Mouse (Mus musculus) forebrain, postnatal 0 days (tissue): Measurements from ENCODE around the gene Natd1. TPM values are rescaled to one million over a fixed set of nuclear protein-coding genes. Genes with fewer than 3 reads are reported as not detected.
"Not testable (repeated sequence)": the region's sequence is repeated elsewhere in the genome, so short reads cannot be mapped to it uniquely, and the experiment has no call there.

Experiments used
- ATAC-seq: fragments of 200-750 bp; cut with Nextera tagmentation; 2 replicates; pipeline ENCODE4 v1.8.0; 2017; ENCODE audit warnings: mild to moderate bottlenecking, moderate library complexity
- DNase-seq: peaks from one replicate; pipeline ENCODE4 v3.0.0-alpha.2; 2015
- H3K27ac ChIP-seq: fragments of 300-500 bp; sonication (generic); 2 replicates; pipeline ENCODE4 v1.5.1; 2014; ENCODE audit warnings: low read depth, mild to moderate bottlenecking, antibody characterized with exemption, low read length, moderate library complexity, mixed read lengths
- H3K27me3 ChIP-seq: fragments of 300-500 bp; sonication (generic); 2 replicates; pipeline ENCODE4 v1.6.1; 2014; ENCODE audit warnings: mild to moderate bottlenecking, low read length, mixed read lengths; ENCODE audit not compliant: insufficient read depth
- H3K36me3 ChIP-seq: fragments of 300-500 bp; sonication (generic); 2 replicates; pipeline ENCODE4 v1.6.1; 2014; ENCODE audit warnings: mild to moderate bottlenecking, moderate library complexity; ENCODE audit not compliant: insufficient read depth
- H3K4me1 ChIP-seq: fragments of 300-500 bp; sonication (generic); 2 replicates; pipeline ENCODE4 v1.6.1; 2014; ENCODE audit warnings: antibody characterized with exemption; ENCODE audit not compliant: insufficient read depth
- H3K4me2 ChIP-seq: fragments of 300-500 bp; sonication (generic); 2 replicates; pipeline ENCODE4 v1.6.1; 2014; ENCODE audit warnings: low read depth, mild to moderate bottlenecking, moderate library complexity
- H3K4me3 ChIP-seq: fragments of 300-500 bp; sonication (generic); 2 replicates; pipeline ENCODE4 v1.5.1; 2014; ENCODE audit warnings: low read depth, low read length, mixed read lengths
- H3K9ac ChIP-seq: fragments of 300-500 bp; sonication (generic); 2 replicates; pipeline ENCODE4 v1.6.1; 2014; ENCODE audit warnings: mild to moderate bottlenecking
- H3K9me3 ChIP-seq: fragments of 300-500 bp; sonication (generic); 2 replicates; pipeline ENCODE4 v1.6.1; 2016; ENCODE audit warnings: low read length
- CTCF ChIP-seq: sonication (generic); IDR thresholded peaks from 2 replicates; pipeline ENCODE4 v1.5.1; 2016; ENCODE audit warnings: antibody characterized with exemption, control low read depth, low read depth
- WGBS: fragments of 180-500 bp; shearing (Covaris S2); extraction: QIAGEN DNeasy Blood & Tissue Kit; methylation state at CpG from one replicate; pipeline ENCODE4 v1.1.7; 2014; 5-methylcytosine and 5-hydroxymethylcytosine counted together
- polyA plus RNA-seq: library from polyadenylated mRNA; unstranded; fragments of >200 nt; fragmentation: Nextera tagmentation; extraction: Ambion mirVana; gene quantifications from 2 replicates; pipeline ENCODE4 v1.2.1, GENCODE M21; 2015
- total RNA-seq: library from RNA; depleted of rRNA; stranded (reverse); fragments of >200 nt; gene quantifications from 2 replicates; pipeline ENCODE4 v1.2.3, GENCODE M21; 2014

Natd1 gene
- total and polyA plus RNA-seq, 2 experiments from 2014 or later = 17.2 to 29.7 TPM

GRCm38 (mm10) chr11:60878056-60878612, 36.4 kb downstream of the Natd1 start:
- Histone ChIP-seq H3K27ac (peak overlapping the region; percentile 83), H3K36me3 (no peaks in the 10 kb centered on the region), H3K9me3 (no peaks in the 10 kb centered on the region), H3K27me3 (no peaks in the 10 kb centered on the region), H3K9ac (peak overlapping the region; percentile 78), H3K4me3 (peak overlapping the region; percentile 97), H3K4me2 (peak overlapping the region; percentile 55), H3K4me1 (peaks cover 9% of the 10 kb centered on the region; the same call in 1 of the 2 replicates)
- ATAC-seq (peak; percentile 48), DNase-seq (no peak)
- TF ChIP-seq CTCF = peak; percentile 39; the same call in 1 of the 2 replicates
- under 1% methylated on average over 44 of the region's 52 CpGs for WGBS

DNA sequence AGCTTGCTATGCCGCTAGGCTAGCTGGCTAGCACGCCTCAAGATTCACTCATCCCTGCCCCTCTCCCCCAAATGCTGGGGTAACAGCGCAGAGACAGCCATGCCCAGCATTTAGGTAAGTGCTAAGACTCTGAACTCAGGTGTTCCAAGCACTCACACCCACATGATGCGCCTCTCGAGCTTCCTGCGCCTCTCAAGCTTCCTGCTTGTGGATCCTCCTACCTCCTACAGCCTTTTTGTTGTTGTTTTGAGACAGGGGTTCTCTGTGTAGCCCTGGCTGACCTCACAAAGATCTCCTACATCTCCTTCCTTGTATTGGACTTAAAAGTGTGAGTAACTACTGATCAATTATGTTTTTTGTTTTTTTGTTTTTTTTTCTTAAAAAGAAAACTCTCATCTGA, 41.4 kb downstream of the Natd1 start:
- DNase-seq = no peak

DNA sequence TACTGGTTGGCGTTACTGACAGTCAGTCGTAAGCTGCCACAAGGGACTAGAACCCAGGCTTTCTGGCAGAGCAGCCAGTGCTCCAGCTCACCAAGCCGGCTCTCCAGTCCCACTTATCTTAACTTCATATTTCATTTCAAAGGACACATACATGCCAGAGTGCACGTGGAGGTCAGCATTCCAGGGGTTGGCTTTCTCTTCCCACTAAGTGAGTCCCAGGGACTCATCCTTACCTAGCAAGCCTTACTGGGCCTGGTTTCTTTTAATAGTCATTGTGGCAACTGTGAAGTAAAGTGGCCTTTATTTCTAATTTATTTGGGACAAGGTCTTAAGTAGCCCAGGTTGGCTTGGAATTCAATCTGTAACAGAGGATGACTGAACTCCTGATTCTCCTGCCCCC, 43.1 kb downstream of the Natd1 start:
- 93% methylated on average over 4 of the region's 4 CpGs for WGBS
- no peaks in the 10 kb centered on the region for H3K9me3 ChIP-seq
- no peaks in the 10 kb centered on the region for H3K4me1 ChIP-seq
- DNase-seq (no peak), ATAC-seq (no peak)
- no peak overlapping the region for H3K4me2 ChIP-seq
- no peak for TF ChIP-seq CTCF
- no peak overlapping the region for H3K9ac ChIP-seq
- H3K27me3 ChIP-seq = no peaks in the 10 kb centered on the region
- H3K4me3 ChIP-seq = no peak overlapping the region
- H3K36me3 ChIP-seq = 0 out of 2 replicates have a peak, but pooled peaks cover 6% of the 10 kb centered on the region
- no peak overlapping the region for H3K27ac ChIP-seq

More for the DNA sequence above, 41.4 kb downstream of the Natd1 start:
- no peaks in the 10 kb centered on the region for H3K9me3 ChIP-seq
- 88% methylated on average over 6 of the region's 6 CpGs for WGBS
- H3K9ac ChIP-seq = no peak overlapping the region
- H3K4me2 ChIP-seq = no peak overlapping the region
- no peak for TF ChIP-seq CTCF
- peaks cover 9% of the 10 kb centered on the region; the same call in 1 of the 2 replicates for H3K4me1 ChIP-seq
- no peak overlapping the region for H3K27ac ChIP-seq
- no peak overlapping the region for H3K4me3 ChIP-seq
- no peaks in the 10 kb centered on the region for H3K27me3 ChIP-seq
- ATAC-seq = no peak
- H3K36me3 ChIP-seq = 0 out of 2 replicates have a peak, but pooled peaks cover 6% of the 10 kb centered on the region

DNA sequence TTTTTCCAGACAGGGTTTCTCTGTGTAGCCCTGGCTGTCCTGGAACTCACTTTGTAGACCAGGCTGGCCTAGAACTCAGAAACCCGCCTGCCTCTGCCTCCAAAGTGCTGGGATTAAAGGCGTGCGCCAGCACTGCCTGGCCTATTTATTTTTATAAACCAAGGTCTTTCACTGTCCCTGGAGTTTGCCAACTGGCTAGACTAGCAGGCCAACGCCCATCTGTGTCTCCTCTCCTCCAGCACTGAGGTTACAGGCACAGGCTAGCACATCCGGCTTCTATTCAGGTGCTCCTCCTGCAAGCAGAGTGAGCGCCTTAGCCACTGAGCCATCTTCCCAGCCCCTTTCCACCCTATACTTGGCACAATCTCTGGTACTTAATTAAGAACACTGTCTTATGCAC, 45.1 kb downstream of the Natd1 start:
- not testable (repeated sequence) for H3K27me3 ChIP-seq, H3K4me3 ChIP-seq, H3K4me1 ChIP-seq, H3K9me3 ChIP-seq, ATAC-seq, H3K9ac ChIP-seq, H3K27ac ChIP-seq, H3K4me2 ChIP-seq, DNase-seq
- H3K36me3 ChIP-seq = peaks cover 11% of the 10 kb centered on the region
- 94% methylated on average over 6 of the region's 6 CpGs for WGBS

- no peaks in the 10 kb centered on the region for H3K27me3 ChIP-seq
- H3K4me3 ChIP-seq = no peak overlapping the region
- H3K4me2 ChIP-seq = no peak overlapping the region
- 66% methylated on average over 8 of the region's 8 CpGs for WGBS
- peaks cover 24% of the 10 kb centered on the region for H3K36me3 ChIP-seq
- no peaks in the 10 kb centered on the region for H3K9me3 ChIP-seq
- no peak for TF ChIP-seq CTCF
- DNase-seq (no peak), ATAC-seq (no peak)
- no peaks in the 10 kb centered on the region for H3K4me1 ChIP-seq
- no peak overlapping the region for H3K9ac ChIP-seq
- H3K27ac ChIP-seq = no peak overlapping the region
Measured at GRCm38 (mm10) chr11:60867904-60868303, 46.6 kb downstream of the Natd1 start.

DNA sequence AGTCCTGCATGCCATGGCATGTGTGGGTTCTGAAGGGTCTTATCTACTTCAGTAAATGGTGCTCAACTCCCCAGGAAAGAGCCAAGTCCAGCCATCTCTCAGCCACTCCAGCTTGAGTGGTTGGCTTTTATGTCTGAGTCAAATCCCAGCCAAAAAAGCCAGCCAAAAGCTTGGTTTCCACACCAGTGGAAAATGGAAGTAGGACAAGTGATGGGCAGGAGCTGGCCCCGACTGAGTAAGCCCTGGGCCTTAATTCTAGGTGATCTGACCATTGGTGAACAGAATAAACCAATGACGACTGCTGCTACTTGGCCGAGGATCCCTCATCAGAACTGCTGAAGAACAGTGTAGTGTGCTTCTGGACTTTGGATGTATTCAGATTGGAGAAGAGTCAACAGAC, 47.1 kb downstream of the Natd1 start:
- no peak overlapping the region for H3K4me2 ChIP-seq
- H3K9me3 ChIP-seq = no peaks in the 10 kb centered on the region
- no peaks in the 10 kb centered on the region for H3K27me3 ChIP-seq
- peaks cover 20% of the 10 kb centered on the region for H3K36me3 ChIP-seq
- no peaks in the 10 kb centered on the region for H3K4me1 ChIP-seq
- H3K9ac ChIP-seq = no peak overlapping the region
- DNase-seq = no peak
- no peak for ATAC-seq
- no peak overlapping the region for H3K4me3 ChIP-seq
- no peak overlapping the region for H3K27ac ChIP-seq
- 86% methylated on average over 3 of the region's 3 CpGs for WGBS
- TF ChIP-seq CTCF = no peak

GRCm38 (mm10) chr11:60866021-60866420, 48.5 kb downstream of the Natd1 start:
- Histone ChIP-seq H3K4me1 (no peaks in the 10 kb centered on the region), H3K4me3 (no peak overlapping the region), H3K4me2 (no peak overlapping the region), H3K27ac (no peak overlapping the region), H3K9me3 (no peaks in the 10 kb centered on the region), H3K36me3 (peaks cover 33% of the 10 kb centered on the region), H3K27me3 (no peaks in the 10 kb centered on the region), H3K9ac (no peak overlapping the region)
- ATAC-seq = no peak
- no peak for TF ChIP-seq CTCF
- DNase-seq = no peak
- WGBS = 55% methylated on average over 2 of the region's 2 CpGs
